Mouse (Mus musculus): ENCODE results near the gene Opcml.

- TF ChIP-seq CTCF (conservative IDR thresholded peaks at IDR 0.05; ENCODE audit: low read length) (no peak), POU5F1 (IDR thresholded peaks at IDR 0.05; ENCODE audit: borderline replicate concordance, low read length) (no peak), NANOG (IDR thresholded peaks at IDR 0.05; ENCODE audit: borderline replicate concordance, low read length) (no peak)
Observed at GRCm38 (mm10) chr9:28563066-28563683, 772.6 kb downstream of the Opcml start.
